Mouse (Mus musculus) liver, adult 2 months (tissue): ENCODE measurements around the gene Uck2. TPM values are rescaled to one million over a fixed set of nuclear protein-coding genes. Genes with fewer than 3 reads are reported as not detected.

Experiments
- DNase-seq: peaks from one replicate; pipeline ENCODE4 v3.0.0-alpha.2; 2011; ENCODE audit warnings: low read depth, low spot score; ENCODE audit errors: extremely low read depth
- H3K27ac ChIP-seq: fragments of 200-500 bp; replicated peaks from 2 replicates; pipeline ENCODE4 v1.5.1; 2012; ENCODE audit warnings: low read depth, mild to moderate bottlenecking, control low read depth, inconsistent platforms, low read length; ENCODE audit not compliant: insufficient read depth
- H3K27me3 ChIP-seq: fragments of 200-500 bp; 2 replicates; pipeline ENCODE4 v1.6.1; 2012; ENCODE audit warnings: mild to moderate bottlenecking, moderate library complexity, low read length, inconsistent platforms; ENCODE audit not compliant: control insufficient read depth, insufficient read depth
- H3K36me3 ChIP-seq: fragments of 200-500 bp; 2 replicates; pipeline ENCODE4 v1.6.1; 2012; ENCODE audit warnings: low read length, inconsistent platforms; ENCODE audit not compliant: control insufficient read depth, insufficient read depth
- H3K4me1 ChIP-seq: fragments of 200-500 bp; 2 replicates; pipeline ENCODE4 v1.6.1; 2011; ENCODE audit warnings: low read length; ENCODE audit not compliant: control insufficient read depth, insufficient read depth
- H3K4me3 ChIP-seq: fragments of 200-500 bp; 2 replicates; pipeline ENCODE4 v1.5.1; 2011; ENCODE audit warnings: low read depth, mild to moderate bottlenecking, control low read depth, low read length, moderate library complexity; ENCODE audit not compliant: insufficient read depth
- H3K79me2 ChIP-seq: fragments of 200-500 bp; 2 replicates; pipeline ENCODE4 v1.6.1; 2012; ENCODE audit warnings: inconsistent platforms, mild to moderate bottlenecking, low read length, moderate library complexity; ENCODE audit not compliant: control insufficient read depth, insufficient read depth
- H3K9ac ChIP-seq: fragments of 200-500 bp; 2 replicates; pipeline ENCODE4 v1.6.1; 2012; ENCODE audit warnings: low read depth, mild to moderate bottlenecking, control low read depth, inconsistent platforms, low read length
- CTCF ChIP-seq: fragments of 200-500 bp; IDR thresholded peaks from 2 replicates; pipeline ENCODE4 v1.5.1; 2011; ENCODE audit warnings: low read depth, low read length, control low read depth
- POLR2A ChIP-seq: fragments of 200-500 bp; IDR thresholded peaks from 2 replicates; pipeline ENCODE4 v1.6.1; 2011; ENCODE audit warnings: low read length, control low read depth; ENCODE audit not compliant: insufficient read depth; ENCODE audit errors: extremely low read depth
- WGBS: fragments of 180-500 bp; shearing (Covaris S2); methylation state at CpG from one replicate; pipeline ENCODE4 v1.1.7; 2018; 5-methylcytosine and 5-hydroxymethylcytosine counted together
- polyA plus RNA-seq: library from polyadenylated mRNA; depleted of rRNA; stranded (reverse); fragments of >200 nt; gene quantifications from 2 replicates; pipeline ENCODE4 v1.2.3, GENCODE M21; 2012
- total RNA-seq: library from RNA; depleted of rRNA; stranded (reverse); fragments of >200 nt; gene quantifications from 2 replicates; pipeline ENCODE4 v1.2.3, GENCODE M21; 2014

Uck2 gene
- total and polyA plus RNA-seq, 2 experiments, result 7.0 to 7.3 TPM

- TF ChIP-seq POLR2A, result no peak
- no peak for TF ChIP-seq CTCF
- no peaks in the 10 kb centered on the region for H3K27me3 ChIP-seq
- peaks cover 6% of the 10 kb centered on the region; the same call in 1 of the 2 replicates for H3K79me2 ChIP-seq
- H3K36me3 ChIP-seq, result no peaks in the 10 kb centered on the region
- peaks cover 17% of the 10 kb centered on the region for H3K4me1 ChIP-seq
- WGBS, result 10% methylated on average over 6 of the region's 6 CpGs
- peak; percentile 55 for DNase-seq
- H3K27ac ChIP-seq, result no peak overlapping the region
- no peak overlapping the region for H3K4me3 ChIP-seq
- no peak overlapping the region for H3K9ac ChIP-seq
These were observed 15.3 kb downstream of the Uck2 start for GRCm38 (mm10) chr1:167269856-167270270.

- Histone ChIP-seq H3K36me3 (no peaks in the 10 kb centered on the region), H3K4me3 (no peak overlapping the region), H3K27ac (no peak overlapping the region), H3K4me1 (peaks cover 17% of the 10 kb centered on the region), H3K27me3 (no peaks in the 10 kb centered on the region), H3K79me2 (0 out of 2 replicates have a peak, but pooled peaks cover 6% of the 10 kb centered on the region), H3K9ac (no peak overlapping the region)
- 41% methylated on average over 13 of the region's 14 CpGs for WGBS
- no peak for TF ChIP-seq POLR2A
- no peak for TF ChIP-seq CTCF
- no peak for DNase-seq
These were observed 15.7 kb downstream of the Uck2 start for GRCm38 (mm10) chr1:167269350-167269811.

GRCm38 (mm10) chr1:167268360-167269063 is 16.6 kb downstream of the Uck2 start:
- H3K79me2 ChIP-seq, result 0 out of 2 replicates have a peak, but pooled peaks cover 6% of the 10 kb centered on the region
- peaks cover 18% of the 10 kb centered on the region for H3K4me1 ChIP-seq
- no peak overlapping the region for H3K9ac ChIP-seq
- no peak for TF ChIP-seq CTCF
- TF ChIP-seq POLR2A, result no peak
- H3K36me3 ChIP-seq, result no peaks in the 10 kb centered on the region
- no peak overlapping the region for H3K4me3 ChIP-seq
- H3K27ac ChIP-seq, result no peak overlapping the region
- WGBS, result 91% methylated on average over 9 of the region's 9 CpGs
- H3K27me3 ChIP-seq, result no peaks in the 10 kb centered on the region
- DNase-seq, result no peak

- TF ChIP-seq POLR2A, result no peak
- no peak for TF ChIP-seq CTCF
- WGBS, result 89% methylated on average over 3 of the region's 3 CpGs
- H3K36me3 ChIP-seq, result no peaks in the 10 kb centered on the region
- H3K79me2 ChIP-seq, result peaks cover 11% of the 10 kb centered on the region; the same call in 1 of the 2 replicates
- H3K4me3 ChIP-seq, result no peak overlapping the region
- no peaks in the 10 kb centered on the region for H3K27me3 ChIP-seq
- H3K4me1 ChIP-seq, result peaks cover 16% of the 10 kb centered on the region
- H3K9ac ChIP-seq, result no peak overlapping the region
- DNase-seq, result no peak
- no peak overlapping the region for H3K27ac ChIP-seq
These were observed 18.4 kb downstream of the Uck2 start for GRCm38 (mm10) chr1:167266720-167267119.

- no peaks in the 10 kb centered on the region for H3K27me3 ChIP-seq
- H3K9ac ChIP-seq, result no peak overlapping the region
- H3K27ac ChIP-seq, result no peak overlapping the region
- TF ChIP-seq POLR2A (no peak), CTCF (no peak)
- peaks cover 11% of the 10 kb centered on the region; the same call in 1 of the 2 replicates for H3K79me2 ChIP-seq
- H3K4me3 ChIP-seq, result no peak overlapping the region
- DNase-seq, result no peak
- WGBS, result 88% methylated on average over 4 of the region's 4 CpGs
- peaks cover 7% of the 10 kb centered on the region for H3K4me1 ChIP-seq
- H3K36me3 ChIP-seq, result no peaks in the 10 kb centered on the region
These were observed 19.8 kb downstream of the Uck2 start for GRCm38 (mm10) chr1:167265366-167265765.

- peaks cover 5% of the 10 kb centered on the region; the same call in 1 of the 2 replicates for H3K79me2 ChIP-seq
- 67% methylated on average over 10 of the region's 10 CpGs for WGBS
These were observed 22.6 kb downstream of the Uck2 start for GRCm38 (mm10) chr1:167262489-167263041.

More at GRCm38 (mm10) chr1:167262489-167263041, 22.6 kb downstream of the Uck2 start:
- TF ChIP-seq CTCF (no peak), POLR2A (no peak)
- no peak overlapping the region for H3K9ac ChIP-seq
- no peaks in the 10 kb centered on the region for H3K27me3 ChIP-seq
- no peaks in the 10 kb centered on the region for H3K36me3 ChIP-seq
- no peak overlapping the region for H3K27ac ChIP-seq
- H3K4me1 ChIP-seq, result peaks cover 4% of the 10 kb centered on the region
- DNase-seq, result no peak
- no peak overlapping the region for H3K4me3 ChIP-seq
